Mouse (Mus musculus) heart, embryonic 12.5 days (tissue): ENCODE data around the gene Adcy2. TPM values are rescaled to one million over a fixed set of nuclear protein-coding genes. Genes with fewer than 3 reads are reported as not detected.

ENCODE experiments used
- ATAC-seq: fragments of 200-750 bp; cut with Nextera tagmentation; 2 replicates; pipeline ENCODE4 v1.8.0; 2017; ENCODE audit warnings: moderate TSS enrichment, moderate library complexity; ENCODE audit not compliant: insufficient number of reproducible peaks, low FRiP score
- H3K27ac ChIP-seq: fragments of 300-500 bp; sonication (generic); 2 replicates; pipeline ENCODE4 v1.5.1; 2016; ENCODE audit warnings: mild to moderate bottlenecking, moderate library complexity; ENCODE audit not compliant: poor library complexity, severe bottlenecking
- H3K27me3 ChIP-seq: fragments of 300-500 bp; sonication (generic); replicated peaks from 2 replicates; pipeline ENCODE4 v1.6.1; 2016; ENCODE audit warnings: mild to moderate bottlenecking, moderate library complexity
- H3K36me3 ChIP-seq: fragments of 300-500 bp; sonication (generic); 2 replicates; pipeline ENCODE4 v1.6.1; 2016; ENCODE audit warnings: mild to moderate bottlenecking, moderate library complexity
- H3K4me1 ChIP-seq: fragments of 300-500 bp; sonication (generic); replicated peaks from 2 replicates; pipeline ENCODE4 v1.6.1; 2016; ENCODE audit warnings: mild to moderate bottlenecking
- H3K4me2 ChIP-seq: fragments of 300-500 bp; sonication (generic); 2 replicates; pipeline ENCODE4 v1.6.1; 2016; ENCODE audit warnings: mild to moderate bottlenecking, moderate library complexity
- H3K4me3 ChIP-seq: fragments of 300-500 bp; sonication (generic); 2 replicates; pipeline ENCODE4 v1.5.1; 2016; ENCODE audit warnings: mild to moderate bottlenecking
- H3K9ac ChIP-seq: fragments of 300-500 bp; sonication (generic); 2 replicates; pipeline ENCODE4 v1.6.1; 2016; ENCODE audit warnings: mild to moderate bottlenecking, moderate library complexity
- H3K9me3 ChIP-seq: fragments of 300-500 bp; sonication (generic); replicated peaks from 2 replicates; pipeline ENCODE4 v1.6.1; 2016; ENCODE audit warnings: mild to moderate bottlenecking, moderate library complexity
- WGBS: fragments of 180-500 bp; shearing (Covaris S2); methylation state at CpG from one replicate; pipeline ENCODE4 v1.1.7; 2016; 5-methylcytosine and 5-hydroxymethylcytosine counted together
- polyA plus RNA-seq: library from polyadenylated mRNA; unstranded; fragments of >200 nt; fragmentation: Nextera tagmentation; extraction: Ambion mirVana; gene quantifications from 2 replicates; pipeline ENCODE4 v1.2.1, GENCODE M21; 2016

Gene Adcy2
- polyA plus RNA-seq, 1 experiment from 2014 or later: 0.97 TPM

DNA sequence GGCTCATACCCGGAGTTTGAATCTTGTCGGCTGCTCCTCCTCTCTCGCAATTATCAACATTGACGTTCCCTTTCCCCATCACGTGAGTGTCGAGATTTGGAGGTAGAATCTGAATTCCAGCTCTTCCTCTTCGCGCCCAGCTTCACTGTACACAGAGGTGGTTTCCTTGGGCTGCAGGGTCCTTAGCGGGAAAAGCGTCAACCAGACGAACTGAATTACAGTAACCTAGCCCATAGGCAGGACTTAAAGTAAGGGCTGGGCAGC lies 416.9 kb downstream of the Adcy2 start:
- H3K9ac ChIP-seq: peak overlapping the region; percentile 92
- peaks cover 57% of the 10 kb centered on the region for H3K36me3 ChIP-seq
- H3K9me3 ChIP-seq: no peaks in the 10 kb centered on the region
- no peak for ATAC-seq
- WGBS: under 1% methylated on average over 11 of the region's 11 CpGs
- H3K27me3 ChIP-seq: no peaks in the 10 kb centered on the region
- peak overlapping the region; percentile 97 for H3K4me2 ChIP-seq
- peaks cover 7% of the 10 kb centered on the region for H3K4me1 ChIP-seq
- peak overlapping the region; percentile 97 for H3K4me3 ChIP-seq
- H3K27ac ChIP-seq: peak overlapping the region; percentile 76

DNA sequence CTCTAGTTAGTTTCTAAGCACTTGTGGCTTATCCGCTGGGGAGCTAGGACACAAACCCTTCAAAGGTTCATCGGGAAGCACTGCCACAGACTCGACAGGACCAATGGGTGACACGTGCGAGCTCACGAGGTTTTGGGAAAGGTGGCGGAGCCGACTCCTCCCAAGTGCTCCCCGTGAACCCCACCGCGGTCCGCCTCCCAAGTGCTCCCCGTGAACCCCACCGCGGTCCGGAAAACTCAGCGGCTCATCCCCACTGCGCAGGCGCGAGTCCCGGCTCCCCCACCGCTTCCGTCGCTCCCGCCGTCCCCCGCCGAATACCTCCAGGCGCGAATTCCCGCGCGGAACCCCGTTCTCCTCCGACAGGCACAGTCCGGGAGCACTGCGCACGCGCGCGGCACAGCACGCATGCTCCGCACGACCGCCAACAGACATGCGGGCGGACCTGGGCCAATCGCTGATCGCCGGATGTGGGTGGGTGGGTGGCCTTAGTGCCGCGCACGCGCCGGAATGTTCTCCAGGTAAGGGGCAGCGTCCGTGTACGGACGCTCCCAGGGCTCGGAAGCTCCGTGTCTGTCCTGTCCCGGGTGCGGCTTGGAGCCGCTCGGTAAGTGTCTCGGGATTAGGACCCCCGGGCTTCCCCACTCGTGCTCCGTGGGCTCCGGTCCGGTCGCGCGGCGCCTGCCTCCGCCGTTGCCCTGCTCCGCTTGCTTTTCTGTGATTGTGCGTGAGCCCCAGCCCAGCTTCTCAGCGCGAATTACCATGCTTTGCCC lies 417.4 kb downstream of the Adcy2 start, which contains the start of the genes Mtrr and Fastkd3:
Gene Mtrr (minus strand): TSS at position 403 of the 770 bp plus-strand sequence.
Gene Fastkd3 (plus strand): TSS at position 488 of the 770 bp plus-strand sequence.
- H3K36me3 ChIP-seq: peaks cover 58% of the 10 kb centered on the region
- ATAC-seq: peak; percentile 100

DNA sequence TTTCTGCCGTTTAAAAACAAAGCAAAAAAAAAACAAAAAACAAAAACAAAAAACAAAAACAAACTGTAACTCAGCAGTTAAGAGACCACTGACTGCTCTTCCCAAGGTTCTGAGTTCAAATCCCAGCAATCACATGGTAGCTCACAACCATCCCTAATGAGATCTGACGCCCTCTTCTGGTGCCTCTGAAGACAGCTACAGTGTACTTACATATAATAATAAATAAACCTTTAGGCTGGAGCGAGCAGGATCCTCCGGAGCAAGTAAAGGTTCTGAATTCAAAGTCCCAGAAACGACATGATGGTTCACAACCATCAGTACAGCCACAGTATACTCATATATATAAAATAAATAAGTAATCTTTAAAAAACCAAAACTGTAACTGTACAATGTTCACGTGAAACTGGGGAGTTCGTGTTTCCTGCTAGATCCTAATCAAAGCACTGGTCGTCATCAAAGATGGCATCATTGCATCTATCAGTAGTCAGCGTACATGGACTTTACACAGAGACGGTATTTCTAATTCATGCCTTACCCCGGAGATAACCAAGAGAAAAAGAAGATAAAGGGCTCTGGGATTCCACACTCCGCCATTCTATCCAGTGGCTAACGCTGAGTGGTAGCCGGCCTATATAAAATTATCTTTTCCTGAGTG lies 418.1 kb downstream of the Adcy2 start:
- 27% methylated on average over 14 of the region's 14 CpGs for WGBS
- H3K4me3 ChIP-seq: peak overlapping the region; percentile 97
- peaks cover 60% of the 10 kb centered on the region for H3K36me3 ChIP-seq
- peaks cover 7% of the 10 kb centered on the region for H3K4me1 ChIP-seq
- peak; percentile 15 for ATAC-seq
- H3K4me2 ChIP-seq: peak overlapping the region; percentile 97
- H3K27me3 ChIP-seq: no peaks in the 10 kb centered on the region
- H3K27ac ChIP-seq: peak overlapping the region; percentile 76
- peak overlapping the region; percentile 92 for H3K9ac ChIP-seq
- no peaks in the 10 kb centered on the region for H3K9me3 ChIP-seq

More for the DNA sequence above, 417.4 kb downstream of the Adcy2 start, which contains the start of the genes Mtrr and Fastkd3:
- no peaks in the 10 kb centered on the region for H3K9me3 ChIP-seq
- H3K4me3 ChIP-seq: peak within 1 kb of the TSS; percentile 97
- peaks cover 7% of the 10 kb centered on the region for H3K4me1 ChIP-seq
- H3K27me3 ChIP-seq: no peaks in the 10 kb centered on the region
- H3K9ac ChIP-seq: peak within 1 kb of the TSS; percentile 92
- WGBS: under 1% methylated on average over 81 of the region's 81 CpGs
- peak within 1 kb of the TSS; percentile 97 for H3K4me2 ChIP-seq
- peak within 1 kb of the TSS; percentile 76 for H3K27ac ChIP-seq

DNA sequence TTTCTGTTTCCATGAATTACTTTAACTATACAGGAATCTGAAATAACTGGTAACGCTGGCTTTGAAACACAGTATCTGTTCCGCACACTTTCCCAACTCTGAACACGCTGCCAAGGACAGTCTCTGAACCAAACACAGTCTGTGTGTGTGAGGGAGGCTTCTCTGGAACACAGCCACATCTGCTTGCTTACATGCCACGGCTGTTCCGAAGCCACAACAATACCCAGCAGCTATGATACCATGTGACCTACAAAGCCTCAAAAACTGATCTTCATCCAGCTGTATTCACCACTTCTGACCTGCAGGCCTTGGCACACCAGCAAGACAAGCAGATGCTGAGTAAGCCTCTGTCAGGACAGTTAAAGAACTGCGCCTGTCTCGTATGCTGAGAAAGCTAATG lies 421.4 kb downstream of the Adcy2 start:
- no peak for ATAC-seq
- WGBS: 90% methylated on average over 7 of the region's 7 CpGs
- no peak overlapping the region for H3K4me3 ChIP-seq
- no peak overlapping the region for H3K27ac ChIP-seq
- H3K9ac ChIP-seq: no peak overlapping the region
- H3K27me3 ChIP-seq: no peaks in the 10 kb centered on the region
- H3K36me3 ChIP-seq: peaks cover 50% of the 10 kb centered on the region
- H3K4me2 ChIP-seq: no peak overlapping the region
- peaks cover 18% of the 10 kb centered on the region for H3K4me1 ChIP-seq
- H3K9me3 ChIP-seq: no peaks in the 10 kb centered on the region

DNA sequence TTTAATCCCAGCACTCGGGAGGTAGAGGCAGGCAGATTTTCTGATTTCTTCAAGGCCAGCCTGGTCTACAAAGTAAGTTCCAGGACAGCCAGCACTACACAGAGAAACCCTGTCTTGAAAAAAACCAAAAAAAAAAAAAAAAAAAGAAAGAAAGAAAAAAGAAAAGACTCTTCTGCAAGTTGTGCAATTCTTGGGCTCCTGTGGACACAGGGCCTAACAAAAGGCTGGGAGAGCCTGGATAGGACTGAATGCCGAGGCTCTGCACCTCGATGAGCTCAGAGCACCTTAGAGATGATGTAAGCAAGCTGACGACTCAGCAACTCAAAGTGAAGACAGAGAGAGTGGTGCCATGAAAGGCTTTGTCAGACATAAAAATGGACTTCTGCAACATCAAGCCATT lies 424.9 kb downstream of the Adcy2 start:
- ATAC-seq: no peak
- Histone ChIP-seq H3K4me3 (no peak overlapping the region), H3K9me3 (no peaks in the 10 kb centered on the region), H3K27ac (peak overlapping the region; percentile 94), H3K4me1 (peaks cover 24% of the 10 kb centered on the region), H3K27me3 (no peaks in the 10 kb centered on the region), H3K36me3 (peaks cover 67% of the 10 kb centered on the region), H3K4me2 (no peak overlapping the region), H3K9ac (no peak overlapping the region)
- WGBS: 74% methylated on average over 4 of the region's 4 CpGs

DNA sequence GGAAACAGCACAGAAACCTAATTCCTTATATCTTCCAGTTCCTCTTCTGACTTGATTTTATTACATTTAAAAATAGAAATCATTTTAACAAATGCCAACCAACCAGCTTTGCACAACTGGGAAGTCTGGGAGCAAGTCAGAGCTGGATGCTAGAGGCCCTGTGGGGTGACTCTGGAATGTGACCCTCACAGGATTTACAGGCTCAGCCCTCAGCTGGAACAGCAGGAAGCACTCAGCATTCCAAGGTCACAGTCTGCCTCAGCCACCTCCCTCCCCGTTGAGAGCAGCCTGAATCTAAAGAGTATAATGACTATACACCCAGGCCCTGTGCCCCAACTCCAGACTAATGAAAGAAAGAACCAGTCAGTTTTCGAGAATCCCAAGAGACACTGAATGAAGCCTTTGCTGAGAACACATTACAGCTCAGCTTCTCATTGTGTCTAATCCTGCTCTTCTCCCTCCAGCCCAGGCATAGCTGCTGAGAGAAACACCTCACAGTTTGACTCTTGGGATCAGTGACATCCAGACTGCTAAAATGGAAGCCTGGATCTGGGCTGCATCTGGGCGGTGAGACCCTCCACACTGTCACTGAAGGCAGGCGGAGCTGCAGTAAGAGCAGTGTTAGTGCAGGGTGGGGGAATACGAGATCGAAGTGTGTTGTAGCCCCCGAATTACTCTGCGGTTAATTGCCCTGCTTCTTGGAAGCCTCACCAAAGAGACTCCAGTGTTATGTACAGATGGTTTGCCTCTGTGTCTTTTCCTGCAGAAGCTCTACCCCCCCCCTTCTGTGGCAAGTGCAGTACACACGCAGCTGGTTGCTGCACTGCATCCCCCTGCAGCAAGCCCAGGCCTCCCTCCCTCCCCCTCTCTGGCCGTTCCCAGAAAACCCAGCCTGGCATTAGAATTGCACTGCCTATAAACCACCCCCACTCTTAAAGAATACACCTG lies 426.1 kb downstream of the Adcy2 start:
- Histone ChIP-seq H3K36me3 (peaks cover 69% of the 10 kb centered on the region), H3K4me2 (peak overlapping the region; percentile 33; the same call in 1 of the 2 replicates), H3K27ac (peak overlapping the region; percentile 94), H3K4me3 (no peak overlapping the region), H3K4me1 (peaks cover 24% of the 10 kb centered on the region), H3K9me3 (no peaks in the 10 kb centered on the region), H3K27me3 (no peaks in the 10 kb centered on the region), H3K9ac (0 out of 2 replicates have a peak overlapping the region, but pooled peaks have one; percentile 16)
- WGBS: 60% methylated on average over 10 of the region's 10 CpGs
- peak; percentile 58; the same call in 1 of the 2 replicates for ATAC-seq

DNA sequence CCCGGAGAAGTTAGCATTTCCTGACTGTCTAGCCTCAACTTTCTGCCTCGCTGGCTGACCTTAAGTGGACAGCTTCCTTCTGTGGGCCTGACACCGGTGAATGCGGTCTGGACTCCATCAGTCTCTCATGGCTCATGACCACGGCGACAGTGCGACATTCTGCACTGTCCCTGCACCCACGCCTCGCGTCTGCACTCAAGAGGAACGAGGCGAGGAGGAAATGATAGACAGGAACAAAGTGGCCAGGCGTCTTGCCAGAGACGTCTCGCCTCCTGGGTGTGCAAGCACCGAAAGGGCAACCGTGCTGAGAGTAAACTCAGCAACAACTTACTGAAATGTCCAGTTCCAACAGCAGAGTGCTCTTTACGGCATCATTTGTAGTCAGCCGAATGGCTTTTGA lies 427.1 kb downstream of the Adcy2 start:
- Histone ChIP-seq H3K27ac (peak overlapping the region; percentile 94), H3K36me3 (peaks cover 67% of the 10 kb centered on the region), H3K4me2 (peak overlapping the region; percentile 33), H3K9me3 (no peaks in the 10 kb centered on the region), H3K4me3 (no peak overlapping the region), H3K9ac (no peak overlapping the region), H3K27me3 (no peaks in the 10 kb centered on the region), H3K4me1 (peaks cover 24% of the 10 kb centered on the region)
- WGBS: 46% methylated on average over 19 of the region's 19 CpGs
- ATAC-seq: peak; percentile 68
